Mouse (Mus musculus) Patski (cell line): ENCODE measurements around the gene Heatr5a. TPM values are rescaled to one million over a fixed set of nuclear protein-coding genes. Genes with fewer than 3 reads are reported as not detected.

ENCODE experiments used
- ATAC-seq: fragments of 100-300 bp; one replicate; pipeline ENCODE4 v1.8.0; 2021
- CTCF ChIA-PET: fragments of 350-600 bp; sonication (Branson Sonifier 250); formaldehyde crosslinking; loops from one replicate; lab custom pipeline; 2022; ENCODE audit warnings: inconsistent platforms; lab: Charles Lee
- POLR2A ChIA-PET: fragments of 350-600 bp; sonication (Branson Sonifier 250); formaldehyde crosslinking; loops from one replicate; lab custom pipeline; 2022; ENCODE audit warnings: antibody characterized with exemption, inconsistent platforms; lab: Charles Lee
- DNase-seq: peaks from one replicate; pipeline ENCODE4 v3.0.0-alpha.2; 2011; ENCODE audit warnings: low read depth, low spot score
- H3K27me3 ChIP-seq: fragments of 371-371 bp; one replicate; pipeline ENCODE4 v1.5.1; 2021
- CTCF ChIP-seq: fragments of 100-300 bp; IDR thresholded peaks from one replicate; pipeline ENCODE4 v1.5.1; 2021
- in situ Hi-C: fragments of 300-500 bp; cut with MboI; formaldehyde crosslinking; loops from 3 replicates; pipeline ENCODE4 v1.11.1; 2018; ENCODE audit warnings: low pct_unique_long_range_greater_than_20kb, mixed read lengths
- polyA plus RNA-seq: library from polyadenylated mRNA; unstranded; gene quantifications from one replicate; pipeline ENCODE4 v1.2.3, GENCODE M21; 2021

The Heatr5a gene
- polyA plus RNA-seq, 1 experiment from 2014 or later, result 16.9 TPM

DNA sequence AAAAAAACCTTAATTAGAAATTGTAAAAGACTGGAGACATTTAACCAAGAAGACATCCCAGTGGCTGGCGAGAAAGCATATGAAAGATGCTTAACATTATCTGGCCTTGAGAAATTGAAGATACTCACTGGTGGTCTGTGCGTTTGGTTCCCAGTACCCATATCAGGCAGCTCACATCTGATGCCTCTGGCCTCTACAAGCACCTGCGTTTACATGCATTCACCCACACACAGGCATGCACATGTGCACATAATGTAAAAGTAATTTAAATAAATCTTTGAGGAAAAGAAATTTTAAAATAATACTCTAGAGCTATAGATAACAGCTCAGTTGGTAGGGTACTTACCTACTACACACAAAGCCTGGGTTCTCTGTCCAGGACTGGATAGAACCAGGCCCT, 139.8 kb downstream of the Heatr5a start:
- no peak for ATAC-seq
- in situ Hi-C loops, result no loop called here

DNA sequence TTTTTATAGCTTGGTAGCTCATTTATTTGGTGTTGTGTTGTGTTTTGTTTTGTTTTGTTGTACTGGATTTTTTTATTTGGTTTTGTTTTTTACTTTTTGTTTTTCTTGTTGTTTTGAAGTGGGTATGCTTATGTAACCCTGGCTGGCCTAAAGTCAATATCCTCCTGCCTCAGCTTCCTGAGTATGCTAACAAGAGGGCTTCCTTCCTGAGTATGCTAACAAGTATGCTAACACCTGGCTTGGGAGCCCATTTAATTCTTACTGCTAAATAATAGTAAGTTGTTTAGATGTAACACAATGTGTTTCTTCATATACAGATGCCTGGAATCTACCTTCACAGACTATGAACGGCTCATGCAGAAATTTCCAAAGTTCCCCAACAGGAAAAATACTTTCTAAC, 140.4 kb downstream of the Heatr5a start:
- no peak for DNase-seq
- ChIA-PET POLR2A (no interaction called here), CTCF (interaction anchor here (1.1 kb wide), 1 partner anchor 13 kb away, joined by 4 read pairs; no protein-coding TSS in a partner anchor)
- no peaks in the 10 kb centered on the region for H3K27me3 ChIP-seq
- ATAC-seq, result no peak
- TF ChIP-seq CTCF, result no peak
- in situ Hi-C loops, result no loop called here

More for the DNA sequence above, 139.8 kb downstream of the Heatr5a start:
- TF ChIP-seq CTCF, result no peak
- ChIA-PET CTCF (interaction anchor here (1.1 kb wide), 1 partner anchor 12 kb away, joined by 4 read pairs; no protein-coding TSS in a partner anchor), POLR2A (no interaction called here)
- no peak for DNase-seq
- H3K27me3 ChIP-seq, result no peaks in the 10 kb centered on the region

DNA sequence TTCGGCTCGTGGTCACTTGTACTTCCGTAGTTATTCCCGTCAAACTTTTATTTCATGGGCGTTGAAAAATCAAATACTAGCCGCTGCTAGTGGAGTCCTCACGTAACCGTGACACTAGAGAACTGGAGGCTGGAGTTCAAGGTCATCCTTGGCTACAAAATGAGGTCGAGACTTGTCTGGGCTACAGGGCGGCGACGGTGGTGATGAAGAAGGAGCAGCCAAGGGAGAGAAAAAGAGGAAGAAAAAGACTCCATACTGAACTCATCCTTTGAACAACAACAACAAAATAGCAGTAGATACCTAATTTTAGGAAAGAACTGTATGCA, 141.1 kb downstream of the Heatr5a start:
- in situ Hi-C loops, result no loop called here
- H3K27me3 ChIP-seq, result no peaks in the 10 kb centered on the region
- TF ChIP-seq CTCF, result no peak
- DNase-seq (no peak), ATAC-seq (peak; percentile 4)
- POLR2A ChIA-PET, result no interaction called here
- CTCF ChIA-PET, result no interaction called here

DNA sequence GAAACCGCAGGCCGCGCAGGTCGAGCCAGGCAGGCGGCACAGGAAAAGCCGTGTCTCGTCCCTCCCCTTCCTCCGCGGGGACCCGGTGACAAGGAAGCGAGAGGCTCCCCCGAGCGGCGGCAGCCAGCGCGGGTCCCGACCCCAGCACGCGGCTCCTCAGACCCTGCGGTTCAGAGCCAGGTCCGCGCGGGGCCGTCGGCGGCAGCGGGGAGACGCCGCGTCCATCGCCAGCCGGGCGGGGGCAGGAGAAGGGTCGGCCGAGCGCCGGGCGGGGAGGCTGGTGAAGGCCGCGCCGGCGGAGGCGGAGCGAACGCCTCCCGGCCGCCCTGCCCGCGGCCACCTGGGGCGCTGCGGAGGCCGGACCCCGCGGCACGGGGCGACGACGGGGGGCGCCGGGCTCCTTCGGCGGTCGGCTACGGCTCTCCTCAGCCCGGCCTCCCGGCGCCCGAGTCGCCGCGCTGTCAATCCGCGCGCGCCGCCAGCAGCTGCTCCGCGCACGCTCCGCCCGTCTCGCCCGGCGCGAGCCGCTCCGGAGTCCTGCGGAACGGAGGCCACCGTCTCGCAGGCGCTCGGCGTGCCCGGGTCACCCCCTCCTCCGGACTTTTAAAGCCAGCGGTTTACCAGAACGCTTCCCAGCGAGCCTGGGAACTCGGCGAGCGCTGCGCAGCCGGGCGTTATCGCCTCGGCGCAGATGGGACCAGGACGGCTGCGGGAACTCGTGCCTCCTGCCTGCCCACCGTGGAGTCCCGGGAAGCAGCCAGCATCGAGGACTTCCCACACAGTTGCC, 141.6 kb downstream of the Heatr5a start, which contains the start of gene Hectd1:
TSS of gene Hectd1 (minus strand) at position 247 of the 787 bp plus-strand sequence.
- ATAC-seq (peak; percentile 91), DNase-seq (no peak)
- TF ChIP-seq CTCF, result no peak
- in situ Hi-C loops, result no loop called here
- no peaks in the 10 kb centered on the region for H3K27me3 ChIP-seq
- CTCF ChIA-PET, result interaction anchor here (1.4 to 1.5 kb wide), 2 partner anchors 15 to 52 kb away, joined by 3 to 4 read pairs; no protein-coding TSS in a partner anchor
- POLR2A ChIA-PET, result interaction anchor here (0.7 to 1.2 kb wide), 2 partner anchors 15 to 35 kb away, joined by 3 read pairs; no protein-coding TSS in a partner anchor

DNA sequence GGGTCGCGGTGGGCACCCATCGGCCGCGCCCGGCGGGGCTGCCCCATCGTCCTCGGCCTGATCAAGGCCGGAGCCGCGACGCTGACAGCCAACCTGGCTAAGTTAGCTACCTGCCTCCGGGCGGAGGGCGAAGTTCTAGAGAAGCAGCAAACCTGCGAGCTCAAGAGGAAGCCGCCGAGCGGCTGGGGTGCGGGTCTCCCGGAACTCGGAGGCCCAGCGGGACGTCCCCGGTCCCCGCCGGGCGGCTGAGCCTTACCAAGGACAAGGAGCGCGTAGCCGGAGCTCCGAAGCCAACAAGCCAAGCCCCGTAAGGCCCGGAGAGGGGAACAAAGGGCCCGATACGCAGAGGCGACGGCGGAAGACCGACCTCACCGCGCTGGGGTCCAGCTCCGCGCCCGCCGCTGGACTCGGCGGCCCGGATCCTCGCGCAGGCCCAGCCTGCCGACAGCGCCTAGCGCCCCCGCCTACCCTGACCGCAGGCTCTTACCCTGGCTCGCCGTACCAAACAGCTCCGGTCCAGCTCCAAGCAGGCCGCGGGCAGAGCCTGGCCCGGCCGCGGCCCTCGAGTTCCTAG, 142.3 kb downstream of the Heatr5a start:
- POLR2A ChIA-PET, result interaction anchor here (0.7 to 1.2 kb wide), 2 partner anchors 15 to 36 kb away, joined by 3 read pairs; no protein-coding TSS in a partner anchor
- TF ChIP-seq CTCF, result no peak
- ATAC-seq, result peak; percentile 60
- no peak for DNase-seq
- in situ Hi-C loops, result no loop called here
- CTCF ChIA-PET, result interaction anchor here (1.4 to 1.5 kb wide), 2 partner anchors 15 to 53 kb away, joined by 3 to 4 read pairs; no protein-coding TSS in a partner anchor
- H3K27me3 ChIP-seq, result no peaks in the 10 kb centered on the region

DNA sequence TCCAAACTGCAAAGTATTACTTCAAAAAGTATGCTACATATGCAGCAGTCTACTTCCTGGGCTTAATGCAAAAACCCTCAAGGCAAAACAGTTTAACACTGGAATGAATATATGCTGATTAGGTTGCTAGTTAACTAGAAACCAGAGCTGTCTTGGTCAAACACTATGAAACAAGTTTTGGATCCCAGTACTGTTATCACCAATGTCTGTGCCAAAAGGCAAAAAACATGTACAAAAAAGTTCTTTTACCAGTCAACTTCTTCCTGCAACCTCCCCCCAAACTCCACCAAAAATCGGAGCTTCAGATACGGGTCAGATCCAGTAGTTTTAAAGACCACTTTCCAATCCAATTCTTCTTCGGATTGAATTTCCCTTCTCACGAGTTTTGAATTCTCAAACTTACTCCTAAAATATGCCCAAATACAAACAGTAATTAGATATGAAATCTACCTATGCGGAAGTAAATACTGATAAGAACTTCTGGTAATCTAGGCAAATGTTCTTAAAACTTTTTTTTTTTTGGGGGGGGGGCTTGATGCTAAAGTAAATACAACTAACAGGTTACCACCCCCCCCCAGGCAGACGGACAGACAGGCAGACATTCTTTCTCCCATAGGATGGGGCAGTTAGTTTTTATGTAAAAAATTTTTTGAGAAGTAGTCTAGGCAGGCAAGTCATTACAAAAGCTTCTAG, 143.0 kb downstream of the Heatr5a start:
- ChIA-PET CTCF (interaction anchor here (1.4 to 1.5 kb wide), 2 partner anchors 16 to 53 kb away, joined by 3 to 4 read pairs; no protein-coding TSS in a partner anchor), POLR2A (interaction anchor here (0.6 to 1.2 kb wide), 2 partner anchors 16 to 17 kb away, joined by 3 to 5 read pairs; no protein-coding TSS in a partner anchor)
- no peaks in the 10 kb centered on the region for H3K27me3 ChIP-seq
- no peak for TF ChIP-seq CTCF
- ATAC-seq (no peak), DNase-seq (no peak)
- in situ Hi-C loops, result no loop called here

Other genes starting within 250 kb of the Heatr5a start
- 57.6 TPM for gene Hectd1, start 141.8 kb downstream of the Heatr5a start, polyA plus RNA-seq
- 15.5 TPM for gene Dtd2, start 35.2 kb upstream of the Heatr5a start, polyA plus RNA-seq
- gene Gpr33, start 56.7 kb upstream of the Heatr5a start, polyA plus RNA-seq, result not detected
- gene Nubpl, start 126.4 kb upstream of the Heatr5a start, polyA plus RNA-seq, result 6.3 TPM